In genomic region chr12:80815298-80815697, GRCm38 (mm10) we compare ENCODE assay signal across 13 mouse cellular contexts. TPM values are rescaled to one million over a fixed set of nuclear protein-coding genes. Genes with fewer than 3 reads are reported as not detected.
A peak's percentile ranks its signal among the peaks of the same experiment; 100 is the strongest.
DNase-seq lines count a peak whose midpoint lies in the region; ATAC-seq and TF ChIP-seq lines count a peak whose summit lies in the region.
"Had no signal": no experiment of that assay in that cellular context is flagged by ENCODE, and none has a peak within 500 bp of the region (broad histone marks: within the 10 kb centered on the region; RNA-seq: fewer than 3 reads in every experiment).

No protein-coding gene starts in this region.

- WGBS in lung, embryonic 16.5 days: 39% methylated on average over 1 of the region's 1 CpGs

- H3K4me3 ChIP-seq in gastrocnemius, adult 2 months: no peak overlapping the region
- no peak overlapping the region for H3K4me3 ChIP-seq in lung, embryonic 16.5 days (ENCODE audit: low read length)
- H3K4me3 ChIP-seq: limb, embryonic 13.5 days had no signal

- intact Hi-C loops in gastrocnemius, adult 2 months (cut with DNase I): no loop called here

- no peaks in the 10 kb centered on the region for H3K27me3 ChIP-seq in lung, embryonic 16.5 days (ENCODE audit: control insufficient read depth, insufficient read depth, low read depth, low read length)
- H3K27me3 ChIP-seq: CH12.LX; limb, embryonic 13.5 days had no signal

- no peaks in the 10 kb centered on the region for H3K9me3 ChIP-seq in lung, embryonic 16.5 days (ENCODE audit: control insufficient read depth, low read length)
- H3K9me3 ChIP-seq: limb, embryonic 13.5 days had no signal

- no peak for ATAC-seq in lung, embryonic 16.5 days (ENCODE audit: low read depth)
- ATAC-seq in common myeloid progenitor, adult 5-6 weeks (replicated peaks; ENCODE audit: low read depth, poor library complexity, severe bottlenecking): 0 out of 2 replicates have a peak, but pooled peaks have one; percentile 17
- peak; percentile 37; the same call in 1 of the 2 replicates for ATAC-seq in monocyte, adult 5-6 weeks (replicated peaks; ENCODE audit: insufficient number of reproducible peaks, low FRiP score, low TSS enrichment, poor library complexity, severe bottlenecking)

- H3K36me3 ChIP-seq in lung, embryonic 16.5 days (ENCODE audit: control insufficient read depth, insufficient read depth, low read length): no peaks in the 10 kb centered on the region
- H3K36me3 ChIP-seq: limb, embryonic 13.5 days had no signal

- H3K4me2 ChIP-seq in lung, embryonic 16.5 days (ENCODE audit: low read depth, low read length): no peak overlapping the region
- H3K4me2 ChIP-seq: limb, embryonic 13.5 days had no signal

- DNase-seq in gastrocnemius, adult 2 months: no peak
- no peak for DNase-seq in gastrocnemius, adult 8-10 months (ENCODE audit: low spot score in 2 of 2)
- DNase-seq in lung, postnatal 25 days (ENCODE audit: low spot score): no peak
- DNase-seq in right cerebral cortex, adult 18-20 months: no peak
- no peak for DNase-seq in right cerebral cortex, adult 2 months (ENCODE audit: low spot score in 2 of 2)
- DNase-seq: gastrocnemius, postnatal 10 days; midbrain, embryonic 14.5 days; spleen, adult 18-20 months had no signal

- TF ChIP-seq CTCF in gastrocnemius, adult 2 months (IDR thresholded peaks at IDR 0.05): no peak

- H3K27ac ChIP-seq in gastrocnemius, adult 2 months: peak overlapping the region; percentile 68
- H3K27ac ChIP-seq in lung, embryonic 16.5 days (ENCODE audit: low read length): peak overlapping the region; percentile 37; the same call in 1 of the 2 replicates
- H3K27ac ChIP-seq: limb, embryonic 13.5 days had no signal

- H3K9ac ChIP-seq in lung, embryonic 16.5 days (ENCODE audit: low read length): no peak overlapping the region
- H3K9ac ChIP-seq: limb, embryonic 13.5 days had no signal

- H3K4me1 ChIP-seq in lung, embryonic 16.5 days (replicated peaks; ENCODE audit: control insufficient read depth, insufficient read depth, low read length): peaks cover 54% of the 10 kb centered on the region

RNA-seq across cellular contexts. Expression of gene Susd6, which starts 25.0 kb away (rescaled TPM):
- 10 to 100 TPM; 37.7 to 41.1 TPM for total RNA-seq in gastrocnemius, adult 2 months (2021)
- 10 to 100 TPM; 39.3 to 51.9 (median 44.3) TPM for total RNA-seq in gastrocnemius, adult 8-10 months (2022)
- 21.9 and 22.8 TPM in 2 replicates for polyA plus RNA-seq in lung, embryonic 16.5 days (2015; fragmentation: Nextera tagmentation; extraction: Ambion mirVana)
- total RNA-seq in common myeloid progenitor, adult 5-6 weeks (2017): 18.4 and 22.4 TPM in 2 replicates
- 49.0 to 81.1 TPM (median 52.5 TPM) in 3 replicates for total RNA-seq in monocyte, adult 5-6 weeks (2017)

RNA-seq across cellular contexts. Expression of gene Ccdc177, which starts 54.8 kb away (rescaled TPM):
- not detected for total RNA-seq in gastrocnemius, adult 2 months (2021)
- not detected for total RNA-seq in gastrocnemius, adult 8-10 months (2022)
- polyA plus RNA-seq in lung, embryonic 16.5 days (2015; fragmentation: Nextera tagmentation; extraction: Ambion mirVana): 0.06 TPM in 1 of 2 replicates, not detected in the other
- 0.14 and 0.29 TPM in 2 replicates for total RNA-seq in common myeloid progenitor, adult 5-6 weeks (2017)
- total RNA-seq in monocyte, adult 5-6 weeks (2017): not detected in 3 replicates
- total RNA-seq: CH12.LX had no signal
